Mouse (Mus musculus) thymus, adult 2 months (tissue): Measurements from ENCODE around the gene Idh3a.

Source experiments
- CTCF ChIP-seq: fragments of 200-500 bp; IDR thresholded peaks from 2 replicates; pipeline ENCODE4 v1.5.1; 2012; ENCODE audit warnings: mild to moderate bottlenecking, control low read depth, low read length, moderate library complexity, borderline replicate concordance; ENCODE audit not compliant: control insufficient read depth, poor library complexity, insufficient read depth; ENCODE audit errors: extremely low read depth
- POLR2A ChIP-seq: fragments of 200-500 bp; IDR thresholded peaks from 2 replicates; pipeline ENCODE4 v1.6.1; 2012; ENCODE audit warnings: mild to moderate bottlenecking, low read length, control low read depth, moderate library complexity; ENCODE audit not compliant: control insufficient read depth, poor library complexity, insufficient read depth; ENCODE audit errors: extremely low read depth

- TF ChIP-seq CTCF (no peak), POLR2A (no peak)
These were observed 315 bp upstream of the Idh3a start for GRCm38 (mm10) chr9:54585839-54586198.
